8 mouse cellular contexts compared by ENCODE assay signal in the genomic region with DNA sequence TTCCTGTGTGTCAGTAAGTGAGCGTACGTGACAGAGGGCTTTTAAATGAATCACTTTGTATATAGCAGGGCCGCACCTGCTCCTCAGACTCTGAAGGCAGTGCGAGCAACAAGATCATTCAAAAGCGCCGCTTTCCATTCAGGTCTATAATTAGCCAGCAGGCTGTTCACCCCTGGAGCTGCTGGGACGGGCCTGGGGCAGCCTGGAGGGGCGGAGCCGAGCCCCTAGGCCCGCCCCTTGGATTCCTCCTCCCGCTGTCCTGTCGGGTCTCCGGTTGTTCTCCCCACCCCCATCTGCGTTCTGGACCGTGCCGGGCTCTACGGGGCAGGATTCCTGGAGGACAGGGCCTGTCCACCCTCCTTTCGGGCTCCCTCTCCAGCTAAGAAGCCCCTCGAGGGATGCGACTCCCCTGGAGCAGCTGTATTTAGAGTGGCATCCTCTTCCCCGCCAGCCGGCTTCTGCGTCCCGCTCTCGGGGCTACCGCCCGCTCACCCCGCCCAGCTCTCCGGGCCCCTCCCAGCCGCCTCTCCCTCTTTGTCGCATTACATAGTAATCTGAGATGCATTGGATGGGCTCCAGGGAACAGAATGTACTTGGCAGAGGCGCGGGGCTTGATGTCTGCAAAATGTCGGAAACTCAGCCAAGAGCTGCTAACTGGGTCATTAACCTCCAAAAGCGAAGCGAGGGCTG.
DNase-seq lines count a peak whose midpoint lies in the region; ATAC-seq lines count a peak whose summit lies in the region.

No protein-coding gene starts in this region.

- peak overlapping the region; percentile 73 for H3K4me2 ChIP-seq in hindbrain, embryonic 13.5 days

- H3K9ac ChIP-seq in hindbrain, embryonic 13.5 days, result peak overlapping the region; percentile 78

- under 1% methylated on average over 36 of the region's 36 CpGs for WGBS in hindbrain, embryonic 13.5 days

- H3K4me3 ChIP-seq in hindbrain, embryonic 13.5 days, result peak overlapping the region; percentile 60

- DNase-seq in NIH3T3 (ENCODE audit: low read depth), result peak; percentile 100
- peak; percentile 97 to 98 for DNase-seq in cerebellum, postnatal 10 days
- DNase-seq in frontal cortex, postnatal 25 days (ENCODE audit: low spot score in 2 of 2), result peak; percentile 85 to 90
- peak; percentile 94 to 98 for DNase-seq in layer of hippocampus, postnatal 14 days (ENCODE audit: low spot score in 2 of 2)
- DNase-seq in lung, postnatal 10 days, result peak; percentile 99
- peak; percentile 95 for DNase-seq in ovary, postnatal 36 days (ENCODE audit: low spot score)
- peak; percentile 82 for DNase-seq in thymus, postnatal 14 days

- H3K27ac ChIP-seq in hindbrain, embryonic 13.5 days, result peak overlapping the region; percentile 93

- H3K36me3 ChIP-seq in hindbrain, embryonic 13.5 days, result no peaks in the 10 kb centered on the region

- H3K27me3 ChIP-seq in hindbrain, embryonic 13.5 days, result peaks cover 40% of the 10 kb centered on the region

- peak; percentile 96 for ATAC-seq in hindbrain, embryonic 13.5 days (ENCODE audit: low FRiP score)

- peaks cover 18% of the 10 kb centered on the region for H3K4me1 ChIP-seq in hindbrain, embryonic 13.5 days (replicated peaks)

- no peaks in the 10 kb centered on the region for H3K9me3 ChIP-seq in hindbrain, embryonic 13.5 days

Comparison
In these comparisons a context has a peak if more than half of its experiments do, and no peak if none do; other contexts are left out.
1. Peak in every context shown above with its lines: DNase-seq, ATAC-seq, H3K4me3 ChIP-seq and H3K27ac ChIP-seq.